Mouse (Mus musculus) layer of hippocampus, adult 9-10 months (tissue): ENCODE measurements around the gene Paqr9.

ENCODE experiments used
- DNase-seq: peaks from one replicate; pipeline ENCODE4 v3.0.0; 2022; ENCODE audit warnings: low spot score

The Paqr9 gene

GRCm38 (mm10) chr9:95578366-95578895, 19.0 kb downstream of the Paqr9 start:
- DNase-seq: no peak

GRCm38 (mm10) chr9:95581021-95581757, 21.7 kb downstream of the Paqr9 start:
- no peak for DNase-seq

DNA sequence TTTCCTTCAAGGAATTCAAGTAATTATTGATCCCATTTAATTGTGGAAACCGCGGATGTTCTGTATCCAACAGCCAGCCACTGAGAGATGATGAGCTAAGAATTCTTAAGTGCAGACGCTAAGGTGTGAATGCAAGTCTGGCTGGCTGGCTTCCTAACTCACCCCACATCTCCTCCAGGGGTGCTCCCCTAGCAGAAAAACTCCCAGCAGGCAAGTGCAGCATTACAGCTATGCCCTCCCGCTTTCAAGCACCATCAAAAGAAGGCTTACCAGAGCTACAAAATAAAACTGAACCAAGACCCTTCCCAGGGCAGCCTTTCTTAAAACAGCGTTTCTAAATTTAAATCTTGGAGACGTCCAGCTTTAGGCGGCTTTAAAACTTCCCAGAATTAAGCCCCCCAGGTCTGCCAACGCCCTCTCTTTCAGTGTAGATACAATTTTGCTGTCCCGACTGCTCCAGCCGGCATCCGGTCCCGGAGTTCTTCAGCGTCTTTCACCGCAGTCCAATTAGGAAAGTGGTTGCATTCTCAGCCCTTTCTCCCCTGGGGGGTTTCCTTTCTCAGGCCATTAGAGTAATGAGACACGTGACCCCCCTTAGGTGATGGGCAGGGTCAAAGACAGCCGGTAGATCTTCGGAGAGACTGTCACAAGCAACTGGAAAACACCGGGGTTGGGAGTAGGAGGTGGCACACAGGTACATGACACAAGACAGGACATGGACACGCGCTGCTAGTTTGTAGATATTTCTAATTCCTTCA, 22.5 kb downstream of the Paqr9 start:
- DNase-seq: no peak

GRCm38 (mm10) chr9:95582555-95582954, 23.1 kb downstream of the Paqr9 start:
- no peak for DNase-seq

GRCm38 (mm10) chr9:95586046-95586445, 26.6 kb downstream of the Paqr9 start:
- DNase-seq: no peak

DNA sequence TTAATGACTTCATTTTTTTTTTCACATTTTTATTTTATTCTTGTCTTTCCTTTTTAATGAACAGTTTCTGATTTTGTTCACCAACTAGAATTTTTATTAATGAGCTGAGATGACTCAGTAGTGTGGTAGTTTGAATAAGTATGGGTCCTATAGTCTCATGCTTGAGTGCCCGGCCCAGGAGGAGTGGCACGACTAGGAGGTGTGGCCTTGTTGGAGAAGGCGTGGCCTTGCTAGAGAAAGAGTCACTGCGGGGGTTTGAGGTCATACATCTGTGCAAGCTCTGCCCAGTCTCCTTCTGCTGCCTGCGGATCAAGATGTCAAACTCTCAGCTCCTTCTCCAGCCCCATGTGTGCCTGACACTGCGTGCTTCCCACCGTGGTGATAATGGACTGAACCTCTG, 28.6 kb downstream of the Paqr9 start:
- DNase-seq: no peak

GRCm38 (mm10) chr9:95594291-95594690, 34.8 kb downstream of the Paqr9 start:
- no peak for DNase-seq

DNA sequence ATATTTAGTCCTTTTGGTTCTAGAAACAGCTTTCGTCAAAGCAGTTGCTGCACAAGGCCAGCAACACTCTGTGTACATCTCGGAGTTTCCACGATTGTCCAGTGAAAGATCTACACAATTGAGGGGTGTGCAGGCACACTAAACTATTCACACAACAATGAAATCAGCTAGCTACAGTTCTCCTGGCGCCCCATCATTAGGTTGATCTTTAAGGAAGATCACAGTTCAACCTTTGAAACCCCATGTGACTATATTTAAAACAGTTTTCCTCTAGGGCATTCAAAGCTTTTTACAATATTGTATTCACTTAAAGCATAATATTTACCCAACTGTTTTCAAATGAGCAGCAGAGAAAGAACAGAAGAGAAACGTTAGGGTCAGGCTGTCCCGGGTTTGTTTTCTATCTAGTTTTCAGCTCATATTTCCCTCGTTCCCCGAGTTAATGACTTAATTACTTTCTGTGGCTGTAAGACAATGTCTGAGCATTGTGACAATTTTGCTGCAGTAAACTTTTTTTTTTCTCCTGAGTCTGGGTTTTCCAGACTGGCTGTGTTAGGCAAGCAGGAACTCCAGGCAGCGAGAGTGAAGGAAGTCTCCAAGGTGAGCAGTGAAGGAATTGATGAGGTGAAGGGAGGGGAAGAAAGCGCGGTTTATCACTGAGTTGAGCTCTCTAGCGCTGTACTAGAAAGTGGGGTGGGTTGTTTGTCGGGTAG, 38.2 kb downstream of the Paqr9 start:
- DNase-seq: no peak

DNA sequence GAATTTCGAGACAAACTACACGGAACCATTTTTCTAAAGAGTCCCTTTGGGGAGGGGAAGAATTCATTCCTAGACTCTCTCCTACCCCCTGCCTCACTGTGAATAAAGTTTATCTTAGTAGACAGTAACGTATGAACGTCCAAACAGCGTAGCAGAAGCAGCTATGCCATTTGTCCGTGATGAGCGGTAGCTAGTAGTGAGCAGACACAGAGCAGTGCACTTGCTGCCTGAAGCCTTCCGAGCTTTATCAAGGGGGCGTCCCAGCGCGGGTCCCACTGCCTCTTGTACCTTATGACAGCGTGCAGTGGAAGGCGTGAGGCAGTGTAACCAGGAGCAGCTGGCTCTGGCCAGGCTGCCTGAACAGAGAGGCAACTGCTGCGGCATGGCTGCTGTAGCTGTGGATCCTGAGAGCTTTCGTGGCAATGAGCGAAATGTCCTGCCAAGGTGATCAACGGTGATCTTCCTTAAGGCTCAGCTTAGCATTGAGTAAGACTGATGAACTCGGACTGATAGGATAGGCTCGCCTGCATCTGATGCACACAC, 38.8 kb downstream of the Paqr9 start:
- no peak for DNase-seq

DNA sequence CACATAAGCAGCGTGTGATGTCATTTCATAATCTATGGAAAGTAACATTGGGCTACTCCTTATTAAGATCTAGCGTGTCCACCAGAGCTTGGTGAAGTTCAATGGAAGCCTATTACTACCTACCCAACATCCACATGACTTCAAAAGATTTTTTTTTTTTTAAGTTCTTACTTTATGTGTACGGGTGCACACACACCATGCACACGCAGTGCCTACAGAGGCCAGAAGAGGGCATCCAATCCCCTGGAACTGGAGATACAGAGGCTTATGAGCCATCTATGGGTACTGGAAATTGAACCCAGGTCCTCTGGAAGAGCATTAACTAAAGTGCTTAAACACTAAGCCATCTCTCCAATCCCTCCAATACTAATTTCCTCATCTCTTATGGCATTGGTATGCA, 39.9 kb downstream of the Paqr9 start:
- no peak for DNase-seq

- no peak for DNase-seq
Observed at GRCm38 (mm10) chr9:95602849-95603248, 43.4 kb downstream of the Paqr9 start.

GRCm38 (mm10) chr9:95603316-95603715, 43.9 kb downstream of the Paqr9 start:
- DNase-seq: no peak

DNA sequence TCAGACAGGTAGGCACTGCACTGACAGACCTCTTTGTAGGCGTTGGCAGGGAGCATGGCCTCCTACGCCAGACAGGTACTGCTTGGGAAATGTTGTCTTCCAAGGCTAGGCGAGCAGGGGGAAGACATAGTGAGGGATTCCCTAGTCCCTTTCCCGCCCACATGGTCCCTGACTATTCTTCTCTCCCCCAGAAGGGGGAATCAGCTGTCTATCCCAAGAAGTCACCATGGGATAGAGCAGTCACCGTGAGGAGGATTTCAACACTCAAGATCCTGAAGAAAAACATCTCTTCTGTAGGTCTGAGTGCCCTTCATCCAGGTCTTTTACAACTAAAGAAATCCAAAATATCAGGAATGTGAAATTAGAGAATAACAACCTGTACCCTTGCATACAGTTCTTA, 47.7 kb downstream of the Paqr9 start:
- DNase-seq: no peak

- no peak for DNase-seq
Observed at GRCm38 (mm10) chr9:95612246-95612768, 52.9 kb downstream of the Paqr9 start.

GRCm38 (mm10) chr9:95613426-95614127, 54.1 kb downstream of the Paqr9 start:
- no peak for DNase-seq

DNA sequence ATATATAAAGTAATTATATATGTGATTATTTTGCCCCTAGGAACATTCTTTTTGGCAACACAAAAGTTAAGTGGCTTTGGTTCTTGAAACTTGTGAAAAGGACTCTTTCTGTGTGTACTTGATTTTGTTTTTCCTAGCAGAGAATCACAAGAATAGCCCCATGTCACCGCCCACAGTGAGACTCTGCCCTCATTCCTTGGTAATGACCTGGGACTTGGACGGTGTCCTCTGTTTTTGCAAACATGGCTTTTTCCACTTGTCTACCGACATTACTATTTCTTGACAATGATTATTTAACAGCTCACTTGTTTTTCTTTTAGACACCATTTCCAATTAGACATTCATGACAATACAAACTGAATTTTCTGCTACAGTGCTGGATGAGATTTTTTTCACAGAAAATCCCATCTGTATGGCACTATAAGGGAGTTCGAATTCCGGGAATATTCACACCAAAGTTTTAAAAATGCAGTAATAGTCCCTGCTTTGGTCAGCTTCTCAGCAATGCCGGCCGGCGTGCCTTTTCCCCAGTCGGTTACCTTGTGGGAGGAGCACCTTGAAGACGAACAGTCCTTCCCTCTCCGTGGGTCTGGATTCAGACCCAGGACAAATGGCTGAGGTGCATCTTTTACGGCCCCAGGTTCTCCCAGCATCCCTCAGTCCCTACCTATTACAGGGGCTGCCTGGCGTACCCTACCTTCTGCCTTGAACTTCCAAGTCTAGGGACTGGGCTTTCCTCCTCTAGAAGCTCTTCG, 55.6 kb downstream of the Paqr9 start:
- DNase-seq: no peak

- no peak for DNase-seq
Observed at GRCm38 (mm10) chr9:95615961-95616360, 56.5 kb downstream of the Paqr9 start.
